Mouse (Mus musculus) c-Kit-positive CD71-positive TER-119-positive erythroid progenitor cells, embryonic 14.5 days (primary cell): ENCODE results near the gene Gpr62.

Experiments
- DNase-seq: peaks from one replicate; pipeline ENCODE4 v3.0.0-alpha.2; 2013; ENCODE audit warnings: low spot score

Gene Gpr62

DNA sequence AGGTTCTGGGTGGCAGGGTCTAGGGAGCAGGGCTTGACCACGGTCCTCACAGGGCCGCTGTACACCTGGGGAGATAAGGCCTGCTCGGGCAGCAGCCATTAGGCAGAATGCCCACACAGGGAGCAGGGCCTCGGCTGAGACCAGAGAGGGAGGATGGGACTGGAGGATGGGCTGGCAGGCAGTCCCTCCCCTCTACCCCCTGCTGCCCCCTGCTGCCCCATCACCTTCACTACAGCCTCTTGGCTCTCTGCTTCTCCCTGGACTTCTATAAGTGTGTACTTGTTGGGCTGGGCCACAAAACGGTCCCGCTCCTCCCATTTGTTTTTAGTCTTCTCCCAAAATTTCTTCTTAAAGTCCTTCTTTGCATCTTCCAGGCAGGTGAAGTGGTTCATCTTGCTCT is 8.7 kb upstream of the Gpr62 start:
- peak; percentile 64 for DNase-seq

GRCm38 (mm10) chr9:106473753-106474105 is 8.0 kb upstream of the Gpr62 start:
- no peak for DNase-seq

GRCm38 (mm10) chr9:106473081-106473752 is 7.5 kb upstream of the Gpr62 start:
- no peak for DNase-seq

GRCm38 (mm10) chr9:106472321-106472720 is 6.6 kb upstream of the Gpr62 start:
- no peak for DNase-seq

DNA sequence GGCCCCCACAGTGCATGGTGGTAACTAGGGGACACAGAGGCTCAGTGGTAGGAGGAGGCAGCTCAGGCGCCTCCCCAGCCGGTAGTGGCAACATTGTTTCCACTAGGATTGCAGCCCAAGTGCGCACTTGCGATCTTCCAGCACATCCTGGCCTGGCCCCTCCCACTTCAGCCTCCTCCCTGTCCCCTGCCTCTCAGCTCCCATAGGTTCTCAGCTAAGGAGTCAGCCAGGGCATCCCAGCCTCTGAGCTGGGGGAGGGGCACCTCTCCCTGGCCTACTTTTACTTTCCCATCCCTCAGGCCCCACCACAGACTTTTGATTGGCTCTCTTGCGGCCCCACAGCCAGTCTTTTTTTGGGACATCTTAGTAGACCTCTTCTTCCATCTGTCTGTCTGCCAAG is 6.2 kb upstream of the Gpr62 start:
- no peak for DNase-seq

DNA sequence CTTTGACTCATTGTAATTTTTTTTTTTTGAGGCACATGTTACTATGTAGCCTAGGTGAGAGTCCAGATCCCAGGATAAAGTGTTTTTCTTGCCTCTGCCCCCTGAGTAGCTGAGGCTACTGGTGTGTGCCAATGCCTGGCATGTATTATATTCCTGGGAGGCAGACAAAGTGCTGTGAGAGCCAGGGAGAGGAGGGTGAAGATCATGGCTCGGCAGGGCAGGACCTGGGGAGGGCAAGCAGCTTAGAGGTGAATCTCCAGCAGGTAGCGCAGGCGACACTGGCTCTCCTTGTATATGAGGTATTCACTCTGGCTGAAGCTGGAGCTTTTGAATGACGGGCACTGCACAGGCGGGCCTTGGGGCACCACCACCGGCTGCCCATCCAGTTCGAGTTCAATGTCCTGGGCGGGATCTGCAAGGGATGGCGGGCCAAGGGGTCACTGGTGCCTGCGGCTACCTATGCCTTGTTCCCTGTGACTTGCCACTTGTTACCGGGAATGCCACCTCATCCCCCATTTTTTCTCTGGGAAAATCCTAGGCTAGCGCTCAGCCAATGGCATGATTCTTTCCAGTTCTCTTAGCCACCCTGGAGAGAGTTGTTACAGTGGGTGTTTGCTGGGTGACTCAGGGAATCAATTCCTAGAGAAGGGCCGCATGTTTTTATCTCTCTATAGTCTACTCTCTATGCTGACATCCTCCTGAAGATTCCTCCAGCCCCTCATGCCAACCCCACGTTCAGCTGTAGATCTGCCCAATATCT is 5.4 kb upstream of the Gpr62 start:
- no peak for DNase-seq

DNA sequence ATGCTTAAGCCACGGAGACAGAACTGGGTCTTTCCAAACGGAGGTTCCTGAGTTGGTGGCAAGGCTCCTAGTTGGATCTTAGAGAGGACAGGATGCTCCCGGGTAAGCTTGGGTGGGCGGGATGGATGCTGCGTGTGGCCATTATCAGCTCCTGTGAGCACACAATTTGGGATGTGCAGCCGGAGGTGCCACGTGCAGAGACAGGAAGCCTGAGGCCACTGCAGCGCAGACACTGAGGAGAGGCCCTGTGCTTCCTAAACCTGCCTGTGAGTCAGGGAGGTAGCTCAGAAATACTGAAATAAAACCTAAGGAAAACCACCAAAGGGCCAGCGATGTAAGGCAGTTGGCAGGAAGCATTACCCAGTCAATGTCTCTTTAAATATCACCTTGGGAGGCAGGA is 4.0 kb upstream of the Gpr62 start:
- no peak for DNase-seq

- no peak for DNase-seq
Measured at GRCm38 (mm10) chr9:106469317-106469716, 3.6 kb upstream of the Gpr62 start.

- no peak for DNase-seq
Measured at GRCm38 (mm10) chr9:106467746-106468145, 2.0 kb upstream of the Gpr62 start.

GRCm38 (mm10) chr9:106466721-106467120 is 983 bp upstream of the Gpr62 start:
- DNase-seq = no peak

GRCm38 (mm10) chr9:106464751-106465541 is 792 bp downstream of the Gpr62 start:
- DNase-seq = no peak

GRCm38 (mm10) chr9:106463122-106464063 is 2.3 kb downstream of the Gpr62 start:
- DNase-seq = no peak

DNA sequence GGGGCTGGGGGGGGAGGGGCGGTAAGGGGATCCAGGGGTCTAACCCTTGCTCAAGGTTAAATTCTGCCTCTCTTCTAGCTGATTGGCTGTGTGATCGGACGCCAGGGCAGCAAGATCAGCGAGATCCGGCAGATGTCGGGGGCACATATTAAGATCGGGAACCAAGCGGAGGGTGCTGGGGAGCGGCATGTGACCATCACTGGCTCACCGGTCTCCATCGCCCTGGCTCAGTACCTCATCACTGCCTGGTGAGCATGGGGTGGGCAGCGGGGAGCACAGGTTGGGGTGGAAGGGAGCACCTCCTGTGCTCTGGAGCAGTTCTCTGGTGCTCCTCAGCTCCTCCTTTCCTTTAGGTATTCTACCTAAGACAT is 3.3 kb downstream of the Gpr62 start:
- no peak for DNase-seq

DNA sequence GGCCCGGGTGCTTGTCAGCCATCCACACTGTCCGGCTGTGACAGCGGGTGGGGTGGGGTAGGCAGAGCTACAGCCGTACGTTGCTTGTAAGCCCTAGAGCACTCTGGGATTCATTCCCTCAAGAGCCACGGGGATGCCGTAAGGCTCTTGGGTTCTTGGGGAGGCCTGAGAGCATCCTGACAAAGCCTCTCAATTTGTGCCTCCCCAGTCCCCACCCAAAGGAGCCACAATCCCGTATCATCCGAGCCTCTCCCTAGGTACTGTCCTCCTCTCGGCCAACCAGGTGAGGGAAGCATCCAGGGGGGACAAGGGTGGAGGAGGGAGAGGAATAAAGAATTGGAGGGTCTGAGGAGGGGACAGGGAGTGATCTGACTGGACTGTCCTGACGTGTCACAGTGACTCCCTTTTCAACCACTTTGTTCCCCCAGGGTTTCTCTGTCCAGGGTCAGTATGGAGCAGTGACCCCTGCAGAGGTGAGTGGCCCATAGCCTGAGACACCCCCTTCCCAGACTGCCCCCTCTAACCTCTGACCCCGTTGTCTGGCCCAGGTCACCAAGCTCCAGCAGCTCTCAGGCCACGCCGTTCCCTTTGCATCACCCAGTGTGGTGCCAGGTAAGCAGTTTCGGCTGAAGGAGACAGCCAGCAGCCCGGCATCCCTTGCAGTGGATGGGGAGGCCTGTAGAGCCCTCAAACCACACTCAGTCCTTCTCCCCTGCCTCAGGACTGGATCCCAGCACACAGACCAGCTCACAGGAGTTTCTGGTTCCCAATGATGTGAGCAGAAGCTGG is 3.9 kb downstream of the Gpr62 start:
- DNase-seq = no peak

GRCm38 (mm10) chr9:106461026-106461415 is 4.7 kb downstream of the Gpr62 start:
- DNase-seq = no peak

GRCm38 (mm10) chr9:106460401-106461025 is 5.2 kb downstream of the Gpr62 start:
- no peak for DNase-seq

DNA sequence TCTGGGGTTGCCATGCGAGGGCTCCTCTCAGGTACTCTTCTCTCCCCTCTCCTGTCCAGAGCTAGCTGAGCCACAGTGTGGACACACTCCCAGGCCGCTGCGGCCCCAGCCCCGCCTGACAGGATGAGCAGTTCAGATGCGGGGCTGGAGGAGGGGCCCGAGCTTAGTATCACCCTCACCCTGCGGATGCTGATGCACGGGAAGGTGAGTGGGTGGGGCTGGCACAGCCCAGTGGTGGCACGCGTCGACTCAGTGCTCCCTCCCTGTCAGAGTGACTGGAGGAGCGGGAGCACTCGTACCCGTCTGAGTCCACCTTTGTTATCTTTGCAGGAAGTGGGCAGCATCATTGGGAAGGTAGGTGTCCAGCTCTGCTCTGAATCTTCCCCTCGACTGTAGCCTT is 5.8 kb downstream of the Gpr62 start:
- no peak for DNase-seq

- DNase-seq = no peak
Measured at GRCm38 (mm10) chr9:106457920-106458319, 7.8 kb downstream of the Gpr62 start.

DNA sequence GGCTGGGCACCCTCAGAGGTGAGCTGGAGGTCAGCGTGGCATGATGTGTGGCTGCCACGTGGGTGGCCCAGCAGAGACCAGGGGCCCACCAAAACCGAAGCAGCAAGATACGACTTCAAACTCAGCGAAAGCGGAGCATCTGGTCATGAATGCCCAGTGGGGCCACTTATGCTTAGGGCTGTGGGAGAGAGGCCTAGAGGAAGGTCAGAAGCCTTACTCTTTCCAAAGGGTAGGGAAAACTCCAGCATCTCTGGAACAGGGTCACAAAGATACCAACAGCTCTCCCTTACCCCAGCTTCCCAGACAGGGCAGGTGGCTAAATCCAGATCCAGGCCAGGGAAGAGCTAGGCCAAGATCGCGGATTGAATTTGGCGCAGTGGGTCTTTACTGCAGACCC is 8.6 kb downstream of the Gpr62 start:
- no peak for DNase-seq

- no peak for DNase-seq
Measured at GRCm38 (mm10) chr9:106456325-106457162, 9.2 kb downstream of the Gpr62 start.
